Mouse (Mus musculus) megakaryocyte, adult 5-6 weeks (primary cell): ENCODE measurements at regions not wholly inside any gene's neighbourhood (a gene's known extent, or its start where the extent isn't known, plus 50 kb on each side); places are given as distances from the start of the nearest gene placed in this dataset.

Experiments used
- ATAC-seq: 2 replicates; pipeline ENCODE4 v1.8.0; 2016; ENCODE audit warnings: mild to moderate bottlenecking, inconsistent platforms; ENCODE audit not compliant: poor library complexity, severe bottlenecking

DNA sequence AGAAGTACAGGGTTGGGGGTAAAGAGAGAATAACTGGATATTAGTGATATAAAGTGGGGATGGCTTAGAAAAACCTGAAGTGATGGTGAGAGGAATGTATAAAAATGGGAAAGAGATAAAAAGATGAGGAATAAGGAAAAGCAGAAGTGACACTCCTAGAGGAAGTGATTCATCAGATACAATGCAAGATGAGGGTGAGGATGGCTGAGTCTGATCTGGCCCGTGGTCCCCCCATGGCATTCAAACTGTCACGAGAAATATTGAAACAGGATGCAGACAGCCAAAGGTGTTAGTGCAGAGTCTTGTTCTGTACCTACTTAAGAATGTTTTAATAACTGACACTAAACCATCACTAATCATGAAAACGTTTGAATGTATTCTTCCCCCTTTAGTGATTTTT lies 56.2 kb upstream of the Kitl start:
- no peak for ATAC-seq

DNA sequence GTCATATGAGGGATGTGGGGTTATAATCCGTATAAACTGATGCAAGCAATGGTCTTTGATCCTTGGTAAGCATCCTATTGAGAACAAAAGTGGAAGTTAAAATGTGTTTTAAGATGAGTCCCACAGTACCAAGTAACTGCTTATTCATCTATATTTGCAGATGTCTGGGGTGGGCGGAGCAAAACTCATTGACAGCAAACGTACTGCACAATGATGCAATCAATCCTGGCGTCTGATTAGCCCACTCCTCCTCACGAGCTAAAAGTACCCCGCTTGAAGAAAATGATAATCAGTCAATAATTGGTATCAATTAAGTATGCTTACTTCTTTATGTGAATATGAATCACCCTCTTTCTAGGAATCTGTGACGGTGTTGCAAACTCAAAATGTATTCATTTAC lies 62.9 kb upstream of the Kitl start:
- no peak for ATAC-seq

DNA sequence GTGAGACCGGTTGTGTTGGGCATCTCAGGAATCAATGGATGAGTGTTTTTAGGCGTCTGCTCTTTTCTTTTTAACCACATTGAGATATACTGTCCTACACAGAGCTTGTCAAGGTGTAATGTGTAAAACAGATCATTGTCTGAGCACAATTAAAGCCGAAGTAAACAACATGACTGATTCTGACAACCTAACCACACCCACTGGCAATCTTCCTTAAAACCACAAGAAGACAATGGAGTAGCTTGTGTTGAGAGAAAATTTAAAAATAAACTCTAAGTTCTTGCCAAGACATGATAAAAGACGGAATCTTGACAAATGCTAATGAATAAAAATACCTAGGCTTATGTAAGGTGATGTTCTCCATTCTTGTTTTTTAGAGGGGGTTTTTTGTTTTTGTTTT lies 63.7 kb upstream of the Kitl start:
- no peak for ATAC-seq

DNA sequence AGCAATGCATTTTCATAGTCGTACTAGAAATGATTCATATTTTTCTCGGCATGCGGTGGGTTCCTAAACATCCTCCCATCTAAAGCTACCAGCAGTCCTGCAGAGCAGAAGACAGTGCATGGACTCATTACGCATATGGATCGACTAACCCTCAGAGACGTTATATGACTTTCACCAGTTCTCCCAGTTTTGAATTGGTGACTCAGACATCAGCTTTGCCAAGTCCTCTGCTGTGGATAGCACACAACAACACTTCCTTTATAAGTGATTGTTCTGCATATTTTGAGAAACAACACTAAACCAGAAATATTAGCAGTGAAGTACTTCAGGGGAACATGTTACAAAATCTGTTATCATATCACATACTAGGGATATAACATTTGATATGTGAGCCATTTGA lies 64.1 kb upstream of the Kitl start:
- no peak for ATAC-seq

DNA sequence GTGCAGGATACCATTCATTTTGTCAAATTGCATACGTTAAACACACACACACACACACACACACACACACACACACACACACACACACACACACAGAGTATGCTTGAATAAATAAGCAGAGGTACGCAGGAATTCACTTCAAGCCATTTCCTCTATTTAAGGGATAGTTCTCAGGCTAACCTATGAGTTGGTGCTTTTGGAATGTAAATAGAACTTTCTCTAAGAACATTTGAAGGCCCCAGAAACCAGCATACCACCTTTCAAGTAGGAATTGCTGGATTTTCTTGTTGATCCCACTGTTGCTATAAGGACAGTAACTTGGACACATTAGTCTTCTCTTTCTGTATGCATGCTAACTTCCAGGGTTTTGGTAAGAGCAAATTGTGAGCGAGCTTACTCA lies 66.7 kb upstream of the Kitl start:
- no peak for ATAC-seq

DNA sequence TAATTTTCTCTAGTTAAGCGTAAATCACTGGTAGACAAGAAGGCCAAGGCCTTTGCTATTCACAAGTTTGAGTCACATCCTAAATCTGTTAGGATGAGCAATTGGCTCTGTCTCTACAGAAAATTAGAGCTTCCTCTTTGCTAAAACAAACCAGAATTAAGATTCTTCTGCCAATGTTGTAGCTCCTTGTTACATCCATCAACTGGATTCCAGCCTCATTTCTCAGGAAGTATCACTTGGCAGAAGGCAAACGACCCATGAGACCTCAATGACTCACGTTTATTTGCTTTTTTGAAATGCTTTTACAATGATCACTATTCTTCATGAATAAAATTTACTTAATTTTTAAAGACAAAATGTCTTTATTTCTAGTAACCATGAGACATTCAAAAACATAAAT lies 70.0 kb upstream of the Kitl start:
- ATAC-seq, result no peak

DNA sequence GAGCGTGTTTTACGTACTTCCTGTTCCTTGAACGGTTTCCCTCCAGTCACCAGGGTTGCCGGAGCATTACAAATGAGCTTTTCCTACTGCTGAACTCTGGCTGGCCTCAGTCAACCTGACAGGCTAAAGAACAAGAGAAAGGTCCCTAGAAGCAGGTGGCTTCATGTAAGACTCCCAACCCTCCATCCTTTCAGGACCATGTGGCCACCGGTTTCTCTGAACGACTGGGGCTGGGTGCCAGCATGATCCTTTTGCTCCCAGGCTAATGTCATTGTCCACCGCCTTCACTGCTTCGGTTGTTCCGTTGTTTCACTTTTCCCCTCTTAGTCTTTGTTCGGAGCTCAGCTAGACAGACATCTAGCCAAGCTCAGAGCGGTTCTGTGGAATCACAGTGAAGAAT lies 73.8 kb upstream of the Kitl start:
- no peak for ATAC-seq

DNA sequence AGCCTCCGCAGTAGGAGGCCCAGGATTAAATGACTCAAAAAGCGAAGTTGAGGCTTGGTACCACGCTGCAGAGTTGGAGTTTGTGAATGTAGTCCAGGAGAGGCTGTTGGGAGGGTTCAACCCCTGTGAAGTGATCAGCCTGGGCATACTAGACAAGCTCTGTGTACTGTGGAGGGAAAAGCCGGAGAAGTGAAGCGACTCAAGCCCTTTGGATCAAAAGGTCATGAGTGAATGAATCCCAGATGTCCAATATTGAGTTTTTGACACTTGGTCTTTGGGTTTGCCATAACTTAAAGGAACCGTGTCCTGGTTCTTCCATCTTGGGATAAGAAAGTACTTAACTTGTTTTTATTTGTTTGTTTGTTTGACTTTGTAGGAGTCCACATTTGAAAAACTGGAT lies 76.5 kb upstream of the Kitl start:
- ATAC-seq, result no peak

DNA sequence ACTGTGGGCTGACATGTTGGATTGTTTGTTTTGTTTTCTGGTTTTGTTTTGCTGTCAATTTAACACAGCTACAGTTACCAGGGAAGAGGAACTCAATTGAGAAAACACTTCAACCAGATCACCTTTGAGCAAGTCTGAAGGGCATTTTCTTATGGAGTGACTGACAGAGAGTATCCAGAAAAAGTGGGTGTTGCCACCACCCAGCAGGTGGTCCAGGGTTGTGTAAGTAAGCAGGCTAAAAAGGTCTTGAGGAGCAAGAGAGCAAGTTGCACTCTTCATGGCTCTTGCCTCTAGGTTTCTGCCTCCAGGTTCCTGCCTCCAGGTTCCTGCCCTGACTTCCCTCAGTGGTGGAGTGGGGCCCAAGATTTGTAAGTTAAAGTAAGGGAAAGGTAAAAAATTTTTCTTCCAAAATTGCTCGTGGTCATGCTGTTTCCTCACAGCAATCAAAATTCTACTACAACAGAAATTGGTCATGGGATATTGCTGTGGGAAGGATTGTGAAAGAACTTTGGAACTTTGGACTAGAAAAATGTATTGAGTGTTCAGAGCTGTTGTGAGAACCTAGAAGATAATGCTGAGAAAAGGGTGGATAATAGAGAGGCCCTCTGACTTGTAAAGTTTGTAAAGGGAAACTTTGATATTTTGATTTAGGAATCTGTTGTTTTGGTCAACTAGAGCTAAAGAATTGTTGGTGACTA lies 77.4 kb upstream of the Kitl start:
- no peak for ATAC-seq

DNA sequence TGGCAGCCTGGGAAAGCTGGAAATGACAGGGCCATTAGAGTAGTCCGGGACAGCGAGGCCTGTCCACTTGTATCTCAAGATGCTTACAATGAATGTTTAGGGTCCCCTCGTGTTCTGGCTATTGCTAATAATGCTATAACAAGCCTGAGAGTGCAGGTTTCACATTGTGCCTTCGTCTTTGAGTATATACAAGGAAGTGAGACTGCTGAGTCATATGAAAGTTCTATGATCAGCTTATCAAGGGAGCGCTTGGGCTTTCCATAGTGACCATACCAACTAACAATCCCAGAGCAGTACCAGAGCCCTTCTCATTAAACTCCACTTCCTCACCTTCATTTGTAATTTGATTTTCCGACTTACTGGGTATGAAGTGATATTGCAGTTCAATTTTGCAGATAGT lies 86.2 kb upstream of the Kitl start:
- peak; percentile 74 for ATAC-seq

DNA sequence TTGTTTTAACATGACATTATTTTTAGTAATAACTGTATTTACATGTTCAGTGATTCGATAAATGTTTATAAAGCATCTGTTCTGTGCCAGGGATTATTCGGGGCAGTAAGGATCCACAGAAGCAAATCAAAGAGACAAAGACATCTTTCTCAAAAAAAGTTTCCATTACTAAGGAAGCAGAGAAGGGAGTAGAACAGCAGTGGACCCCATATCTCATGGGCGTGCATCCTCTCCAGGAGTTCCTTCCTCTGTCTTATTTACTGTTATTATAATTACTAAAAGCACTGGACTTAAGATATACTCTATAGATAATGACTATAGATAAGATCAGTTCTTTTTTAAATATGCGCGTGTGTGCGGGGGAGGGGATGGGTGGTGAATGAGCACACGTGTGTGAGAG lies 87.5 kb upstream of the Kitl start:
- no peak for ATAC-seq

DNA sequence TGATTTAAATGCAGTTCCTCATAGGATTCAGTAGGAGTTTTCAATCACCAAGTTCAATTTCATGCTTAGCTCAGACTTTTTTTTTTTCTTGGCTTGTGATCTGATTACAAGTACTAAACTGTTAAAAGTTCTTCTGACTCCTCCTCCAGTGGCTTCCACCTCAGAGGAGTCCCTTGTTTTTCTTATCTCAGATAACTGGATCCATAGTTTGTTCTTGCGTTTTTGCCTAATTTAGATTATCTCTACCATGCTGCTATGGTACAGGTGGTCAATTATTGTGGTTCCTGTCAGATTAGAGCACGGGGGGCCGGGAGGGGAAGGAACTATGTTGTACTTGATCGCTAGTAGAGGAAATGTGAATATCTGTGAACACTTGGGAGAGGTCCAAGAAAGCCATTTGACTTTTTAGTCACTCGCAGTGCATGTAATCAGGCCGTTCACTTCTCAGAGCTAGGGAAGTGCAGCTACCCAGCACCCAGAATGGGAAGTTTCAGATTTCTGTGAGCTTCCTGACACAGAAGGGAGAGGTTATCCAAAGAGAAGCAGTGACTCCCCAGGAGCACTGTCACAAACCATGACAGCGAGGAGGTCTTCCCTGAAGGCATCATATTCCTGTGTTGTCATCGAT lies 89.0 kb upstream of the Kitl start:
- no peak for ATAC-seq

DNA sequence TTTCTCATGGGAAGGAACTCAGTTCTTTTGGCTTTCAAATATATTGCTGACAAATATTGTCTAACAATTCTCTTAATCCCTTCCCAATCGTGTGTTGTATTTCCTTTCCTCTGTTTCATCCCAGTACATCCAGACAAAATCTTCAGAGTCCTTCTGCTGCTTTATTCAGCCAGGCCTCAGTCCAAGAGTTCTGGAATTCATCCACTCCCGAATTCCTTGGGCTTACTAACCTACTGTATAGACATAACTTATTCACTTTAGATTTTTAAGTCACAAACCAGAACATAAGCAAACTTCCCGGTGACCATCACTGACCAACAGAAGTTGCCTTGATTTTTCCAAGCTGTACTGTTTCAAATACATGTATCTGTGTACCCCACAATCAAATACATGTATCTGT lies 90.9 kb upstream of the Kitl start:
- no peak for ATAC-seq

DNA sequence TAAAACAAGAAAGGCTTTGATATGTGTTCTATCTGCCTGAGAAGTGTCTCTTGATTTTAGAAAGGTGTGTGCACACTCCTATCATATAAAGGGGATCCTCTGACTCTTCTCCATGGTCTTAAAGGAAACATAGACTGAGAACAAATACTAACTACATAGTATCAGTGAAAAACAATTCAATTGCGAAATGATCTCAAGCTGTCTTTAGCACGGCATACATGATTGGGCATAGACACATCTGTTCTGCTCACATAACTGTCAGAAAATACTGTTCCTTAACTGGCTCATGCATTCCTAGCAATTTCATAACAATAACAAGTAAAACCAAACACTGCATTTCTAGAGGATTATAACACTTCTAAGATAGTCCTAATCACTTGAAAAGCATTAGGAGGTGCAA lies 95.5 kb upstream of the Kitl start:
- ATAC-seq, result no peak

DNA sequence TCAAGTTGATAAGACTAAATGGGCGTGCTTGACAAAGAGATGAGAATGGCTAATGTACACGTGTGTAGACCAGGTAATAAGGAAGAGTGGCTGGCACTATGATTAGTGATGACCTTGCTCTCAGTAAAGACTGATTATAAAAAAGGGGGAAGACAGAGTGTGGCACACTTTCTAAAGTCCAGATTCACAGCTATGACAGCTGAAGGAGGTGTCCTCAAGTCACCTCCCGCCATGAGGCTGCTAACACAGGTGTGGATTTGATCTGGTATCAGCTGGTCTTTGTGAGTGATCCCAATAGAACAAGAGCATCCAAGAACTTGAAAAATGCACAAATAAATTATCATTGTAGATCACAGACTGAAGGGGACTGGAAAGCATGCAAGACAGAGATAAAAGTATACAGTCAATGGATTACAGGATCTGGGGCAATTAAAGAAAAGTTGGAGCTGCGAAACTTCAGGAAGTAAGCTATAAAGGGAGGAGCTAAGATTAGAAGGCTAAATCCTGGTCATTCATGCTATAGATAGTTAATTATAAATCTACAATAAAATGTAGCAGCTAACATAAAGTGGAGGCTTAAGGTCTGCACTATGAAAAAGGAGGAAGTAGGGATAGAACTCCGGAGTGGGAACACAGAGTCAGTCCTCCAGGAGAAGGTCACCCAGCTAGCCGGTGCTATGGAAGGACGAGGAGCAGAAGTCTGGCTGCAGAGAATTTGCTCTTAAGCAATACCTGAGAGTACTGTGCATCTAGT lies 96.7 kb upstream of the Kitl start:
- no peak for ATAC-seq

DNA sequence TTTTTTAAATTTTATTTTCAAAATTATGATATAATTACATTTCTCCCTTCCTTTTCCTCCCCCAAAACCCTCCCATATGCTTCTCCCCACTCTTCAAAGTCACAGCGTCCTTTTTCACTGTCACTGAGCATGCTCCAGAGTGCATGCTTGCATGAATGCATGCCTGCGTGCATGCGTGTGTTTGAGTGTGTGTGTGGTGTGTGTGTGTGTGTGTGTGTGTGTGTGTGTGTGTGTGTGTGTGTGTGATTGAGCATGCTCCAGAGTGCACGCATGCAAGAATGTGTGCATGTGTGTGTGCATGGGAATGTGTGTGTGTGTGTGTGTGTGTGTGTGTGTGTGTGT lies 101.6 kb upstream of the Kitl start:
- ATAC-seq, result no peak

DNA sequence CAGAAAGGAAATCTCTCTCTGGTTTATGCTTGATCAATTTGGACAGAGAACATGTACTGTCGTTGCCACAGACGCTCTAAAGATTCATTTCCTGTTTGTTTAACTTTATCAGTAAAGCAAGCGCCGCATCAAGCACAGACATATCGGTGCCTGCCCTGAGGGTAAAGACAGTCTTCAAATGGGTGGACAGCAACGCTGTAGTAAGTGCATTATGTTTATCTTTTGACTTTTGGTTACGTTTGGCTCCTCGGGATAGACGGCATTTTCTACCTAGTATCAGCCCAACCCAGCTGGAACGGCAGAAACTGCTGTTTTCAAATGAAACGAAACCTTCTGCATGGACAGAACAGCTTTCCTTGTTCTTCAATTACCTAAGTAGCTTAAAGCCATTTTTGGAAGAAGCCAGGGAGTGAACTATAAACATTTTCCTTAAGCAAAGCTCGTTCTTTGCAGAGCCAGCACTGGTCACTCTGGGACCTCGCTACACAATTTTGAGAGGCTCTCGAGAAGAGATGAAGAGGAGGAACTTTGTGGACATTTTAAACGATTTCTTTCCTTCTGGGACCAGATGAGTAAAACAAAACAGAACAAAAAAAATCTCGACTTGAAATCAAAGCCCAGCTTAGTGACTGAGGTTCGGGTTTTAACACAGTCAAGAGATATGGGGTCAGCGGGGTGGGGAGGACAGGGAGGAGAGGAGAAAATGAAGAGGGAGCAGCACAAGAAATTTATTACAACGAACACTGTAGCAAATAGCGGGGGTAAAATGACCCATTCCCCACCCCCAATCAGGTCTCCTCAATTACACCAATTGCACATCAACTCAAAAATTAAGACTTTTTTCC lies 102.2 kb upstream of the Kitl start:
- no peak for ATAC-seq

DNA sequence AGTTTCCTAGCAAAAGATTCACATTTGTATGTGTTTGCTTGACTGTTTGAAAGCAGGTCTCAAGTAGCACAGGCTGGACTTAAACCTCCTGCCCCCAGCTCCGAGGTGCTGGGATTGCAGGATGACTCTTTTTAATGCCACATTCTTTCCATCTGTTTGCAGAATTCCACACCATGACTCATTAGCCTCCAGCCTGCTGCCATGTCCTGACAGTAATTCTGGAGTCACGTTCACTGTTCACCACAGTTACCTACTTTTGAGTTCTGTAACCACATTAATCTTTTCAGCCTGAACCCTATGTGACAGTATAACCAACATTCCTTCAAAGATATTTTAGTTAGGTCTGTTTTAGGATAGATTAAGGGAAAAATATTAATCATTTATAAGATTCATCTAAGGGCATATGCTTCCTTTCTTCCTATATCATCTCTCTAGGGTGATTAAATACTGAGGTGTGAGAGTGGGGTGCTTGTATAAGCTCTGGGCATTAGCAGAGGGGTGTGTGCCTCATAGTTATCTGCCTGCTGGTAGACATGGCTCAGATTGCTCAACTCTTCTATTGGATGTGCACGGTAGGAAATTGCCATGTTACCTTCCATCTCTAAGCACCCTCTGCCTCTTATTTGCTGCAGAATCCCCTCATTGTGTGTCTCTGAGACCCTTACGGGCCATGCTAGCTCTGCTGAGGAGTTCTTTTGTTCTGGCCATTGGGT lies 105.3 kb upstream of the Kitl start:
- no peak for ATAC-seq

DNA sequence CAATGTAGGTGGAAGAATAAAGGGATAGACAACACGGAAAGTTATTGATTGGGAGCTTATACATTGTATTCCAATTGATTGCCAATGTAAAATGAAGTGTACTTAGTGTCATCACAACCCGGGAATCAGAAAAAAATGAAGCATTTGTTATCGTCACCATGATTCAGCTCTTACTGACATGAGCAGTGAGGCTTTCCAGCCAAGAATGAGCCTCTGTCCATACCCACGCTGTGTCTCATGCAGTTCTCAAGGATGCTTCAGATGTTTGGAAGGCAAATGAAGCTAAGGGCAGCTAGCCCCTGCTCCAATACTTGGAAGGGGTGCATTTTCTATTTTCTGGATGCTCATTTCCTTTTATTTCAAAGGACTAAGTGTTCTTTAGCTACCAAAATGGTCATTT lies 107.4 kb upstream of the Kitl start:
- ATAC-seq, result no peak

DNA sequence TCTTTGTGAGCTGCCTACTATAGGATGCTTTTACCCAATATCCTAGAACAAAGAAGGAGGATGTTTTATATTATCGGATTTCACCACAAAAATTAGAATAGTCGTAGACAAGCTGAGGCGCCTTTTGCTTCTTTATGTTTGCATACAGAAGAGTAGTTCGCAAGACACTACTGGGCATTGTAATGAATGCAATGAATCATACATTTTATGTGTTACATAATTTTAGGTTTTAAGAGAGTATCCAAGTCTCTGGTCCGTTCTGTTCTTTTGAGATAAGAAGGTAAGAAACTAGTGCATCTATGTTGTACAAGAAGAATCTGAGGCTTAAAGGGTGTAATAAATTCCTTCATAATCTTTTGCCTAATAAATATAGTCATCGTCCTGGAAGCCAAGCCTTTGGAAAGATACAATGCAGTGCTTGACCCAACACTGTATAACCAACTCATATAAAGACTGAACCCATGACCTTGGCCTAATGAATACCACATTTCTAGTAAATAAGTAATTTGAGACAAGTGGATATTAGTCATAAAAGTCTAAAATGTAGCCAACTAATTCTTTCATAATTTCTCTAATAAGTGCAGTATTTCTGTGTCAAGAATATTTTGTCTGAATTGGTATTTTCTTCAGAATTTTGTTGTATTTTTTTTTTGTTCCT lies 108.5 kb upstream of the Kitl start:
- no peak for ATAC-seq
